Mouse (Mus musculus) hindbrain, embryonic 10.5 days (tissue): ENCODE data around the gene Olfml3. TPM values are rescaled to one million over a fixed set of nuclear protein-coding genes. Genes with fewer than 3 reads are reported as not detected.

Source experiments
- DNase-seq: peaks from one replicate; pipeline ENCODE4 v3.0.0-alpha.2; 2017; ENCODE audit warnings: low spot score
- H3K27ac ChIP-seq: fragments of 300-500 bp; sonication (generic); 2 replicates; pipeline ENCODE4 v1.5.1; 2016; ENCODE audit warnings: mild to moderate bottlenecking, moderate library complexity
- H3K27me3 ChIP-seq: fragments of 300-500 bp; sonication (generic); 2 replicates; pipeline ENCODE4 v1.6.1; 2016; ENCODE audit warnings: mild to moderate bottlenecking; ENCODE audit not compliant: poor library complexity, insufficient read depth, severe bottlenecking
- H3K36me3 ChIP-seq: fragments of 300-500 bp; sonication (generic); 2 replicates; pipeline ENCODE4 v1.6.1; 2016; ENCODE audit warnings: mild to moderate bottlenecking, moderate library complexity
- H3K4me1 ChIP-seq: fragments of 300-500 bp; sonication (generic); replicated peaks from 2 replicates; pipeline ENCODE4 v1.6.1; 2016; ENCODE audit warnings: mild to moderate bottlenecking
- H3K4me3 ChIP-seq: fragments of 300-500 bp; sonication (generic); 2 replicates; pipeline ENCODE4 v1.5.1; 2016; ENCODE audit warnings: mild to moderate bottlenecking, moderate library complexity
- H3K9me3 ChIP-seq: fragments of 300-500 bp; sonication (generic); 2 replicates; pipeline ENCODE4 v1.6.1; 2016; ENCODE audit warnings: mild to moderate bottlenecking, moderate library complexity
- WGBS: fragments of 180-500 bp; shearing (Covaris S2); methylation state at CpG from one replicate; pipeline ENCODE4 v1.1.7; 2016; 5-methylcytosine and 5-hydroxymethylcytosine counted together
- polyA plus RNA-seq: library from polyadenylated mRNA; unstranded; fragments of >200 nt; fragmentation: Nextera tagmentation; extraction: Ambion mirVana; gene quantifications from 2 replicates; pipeline ENCODE4 v1.2.1, GENCODE M21; 2016

The Olfml3 gene
- polyA plus RNA-seq, 1 experiment from 2014 or later, result 10.6 TPM

DNA sequence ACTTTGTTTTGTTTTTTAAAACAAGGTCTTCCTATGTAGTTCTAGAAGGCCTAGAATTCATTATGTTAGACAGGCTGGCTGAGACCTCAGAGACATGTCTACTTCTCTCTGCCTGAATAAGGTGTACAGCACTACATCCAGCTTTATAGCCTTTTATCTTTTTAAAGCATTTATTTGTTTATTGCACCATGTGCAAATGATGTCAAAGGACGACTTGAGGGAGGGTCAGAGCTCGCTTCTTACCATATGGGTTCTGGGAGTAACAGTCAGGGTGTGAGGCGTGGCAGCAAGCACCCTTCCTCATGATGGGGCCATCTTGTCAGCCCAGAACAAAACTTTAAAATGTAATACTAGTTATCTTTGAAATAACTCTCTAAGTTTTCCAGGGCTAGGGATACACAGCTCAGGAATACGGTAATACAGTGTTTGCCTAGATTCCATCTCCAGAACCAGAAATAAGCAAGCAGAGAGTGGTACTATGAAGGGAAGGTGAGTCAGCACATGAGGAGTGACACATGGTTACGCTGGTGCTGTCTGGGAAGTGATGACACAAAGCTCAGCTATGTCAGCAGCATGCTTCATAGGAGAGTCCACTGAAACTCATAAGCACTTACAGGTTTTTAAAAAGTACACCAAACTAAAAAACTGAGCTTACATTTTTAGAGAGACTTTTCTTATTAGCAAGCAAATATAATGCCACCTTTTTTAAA is 21.6 kb upstream of the Olfml3 start:
- H3K36me3 ChIP-seq, result peaks cover 85% of the 10 kb centered on the region
- DNase-seq, result no peak
- H3K27me3 ChIP-seq, result no peaks in the 10 kb centered on the region
- H3K4me3 ChIP-seq, result no peak overlapping the region
- no peaks in the 10 kb centered on the region for H3K4me1 ChIP-seq
- WGBS, result 91% methylated on average over 5 of the region's 5 CpGs
- no peaks in the 10 kb centered on the region for H3K9me3 ChIP-seq
- no peak overlapping the region for H3K27ac ChIP-seq

DNA sequence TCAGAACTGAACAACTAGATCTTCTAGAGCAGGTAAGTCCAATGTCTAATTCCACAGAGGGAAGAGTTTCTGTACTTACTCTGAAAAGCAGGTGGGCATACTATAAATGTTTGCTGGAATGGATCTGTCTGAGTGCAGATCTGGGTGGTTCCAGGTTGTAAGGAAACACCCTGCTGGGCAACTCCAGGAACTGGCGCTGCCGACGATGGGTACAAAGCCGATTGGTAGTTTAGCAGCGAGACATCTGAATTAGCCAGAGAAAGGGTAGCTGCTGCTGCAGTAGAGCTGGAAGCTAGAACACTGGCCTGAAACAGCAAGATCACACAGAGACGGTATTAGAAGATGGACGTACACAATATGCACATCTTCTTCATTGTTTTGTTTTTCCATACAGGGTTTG is 20.7 kb upstream of the Olfml3 start:
- Histone ChIP-seq H3K27ac (no peak overlapping the region), H3K9me3 (no peaks in the 10 kb centered on the region), H3K27me3 (no peaks in the 10 kb centered on the region), H3K4me1 (no peaks in the 10 kb centered on the region), H3K36me3 (peaks cover 85% of the 10 kb centered on the region), H3K4me3 (no peak overlapping the region)
- 87% methylated on average over 7 of the region's 7 CpGs for WGBS
- DNase-seq, result no peak

GRCm38 (mm10) chr3:103756920-103757319 is 19.1 kb upstream of the Olfml3 start:
- H3K4me3 ChIP-seq, result no peak overlapping the region
- no peaks in the 10 kb centered on the region for H3K27me3 ChIP-seq
- no peaks in the 10 kb centered on the region for H3K4me1 ChIP-seq
- H3K36me3 ChIP-seq, result peaks cover 85% of the 10 kb centered on the region
- WGBS, result 97% methylated on average over 2 of the region's 2 CpGs
- H3K27ac ChIP-seq, result no peak overlapping the region
- no peak for DNase-seq
- H3K9me3 ChIP-seq, result no peaks in the 10 kb centered on the region

DNA sequence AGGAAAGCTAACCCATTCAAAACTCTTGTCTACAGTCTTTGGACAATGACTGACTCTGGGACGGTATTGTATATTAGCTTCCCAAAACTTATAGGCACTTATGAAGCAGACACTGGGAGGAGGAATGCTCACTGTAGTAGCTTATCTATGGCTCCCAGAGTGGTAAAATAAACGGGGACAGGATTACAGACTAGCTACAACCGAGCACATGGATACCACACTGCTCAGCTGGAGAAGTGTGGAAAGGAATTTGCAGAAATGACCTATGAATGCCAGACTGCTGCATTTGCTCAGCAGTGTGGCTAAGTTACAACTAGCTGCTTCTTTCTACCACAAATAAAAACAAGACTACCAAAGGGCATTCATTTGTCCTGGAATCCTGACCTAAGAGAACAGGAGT is 17.6 kb upstream of the Olfml3 start:
- no peak overlapping the region for H3K27ac ChIP-seq
- peaks cover 83% of the 10 kb centered on the region for H3K36me3 ChIP-seq
- no peaks in the 10 kb centered on the region for H3K9me3 ChIP-seq
- no peak overlapping the region for H3K4me3 ChIP-seq
- no peaks in the 10 kb centered on the region for H3K4me1 ChIP-seq
- 79% methylated on average over 3 of the region's 3 CpGs for WGBS
- H3K27me3 ChIP-seq, result no peaks in the 10 kb centered on the region
- no peak for DNase-seq

- Histone ChIP-seq H3K27ac (no peak overlapping the region), H3K27me3 (no peaks in the 10 kb centered on the region), H3K4me1 (no peaks in the 10 kb centered on the region), H3K4me3 (no peak overlapping the region), H3K36me3 (peaks cover 83% of the 10 kb centered on the region), H3K9me3 (no peaks in the 10 kb centered on the region)
- WGBS, result 92% methylated on average over 2 of the region's 2 CpGs
- DNase-seq, result no peak
Observed at GRCm38 (mm10) chr3:103751558-103751957, 13.8 kb upstream of the Olfml3 start.

DNA sequence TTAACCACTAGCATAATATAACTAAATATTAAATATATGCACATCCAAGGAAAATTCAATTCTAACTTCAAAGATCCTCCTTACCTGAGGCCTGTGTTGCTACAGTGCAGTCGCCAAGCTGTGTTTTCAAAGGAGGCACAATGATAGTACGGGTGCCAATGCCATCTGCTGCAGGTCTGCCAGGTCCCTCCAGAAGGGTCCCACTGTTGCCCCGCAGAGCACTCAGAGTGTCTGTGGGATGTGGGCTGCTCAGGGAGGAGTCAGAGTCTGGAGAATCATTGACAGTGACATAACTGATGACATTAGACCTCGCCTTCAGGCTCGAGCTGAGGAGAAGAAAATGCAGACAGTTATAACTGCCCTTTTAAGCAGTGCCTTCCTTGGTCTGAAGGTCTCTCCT is 8.9 kb upstream of the Olfml3 start:
- DNase-seq, result no peak
- WGBS, result 86% methylated on average over 5 of the region's 5 CpGs
- no peaks in the 10 kb centered on the region for H3K9me3 ChIP-seq

DNA sequence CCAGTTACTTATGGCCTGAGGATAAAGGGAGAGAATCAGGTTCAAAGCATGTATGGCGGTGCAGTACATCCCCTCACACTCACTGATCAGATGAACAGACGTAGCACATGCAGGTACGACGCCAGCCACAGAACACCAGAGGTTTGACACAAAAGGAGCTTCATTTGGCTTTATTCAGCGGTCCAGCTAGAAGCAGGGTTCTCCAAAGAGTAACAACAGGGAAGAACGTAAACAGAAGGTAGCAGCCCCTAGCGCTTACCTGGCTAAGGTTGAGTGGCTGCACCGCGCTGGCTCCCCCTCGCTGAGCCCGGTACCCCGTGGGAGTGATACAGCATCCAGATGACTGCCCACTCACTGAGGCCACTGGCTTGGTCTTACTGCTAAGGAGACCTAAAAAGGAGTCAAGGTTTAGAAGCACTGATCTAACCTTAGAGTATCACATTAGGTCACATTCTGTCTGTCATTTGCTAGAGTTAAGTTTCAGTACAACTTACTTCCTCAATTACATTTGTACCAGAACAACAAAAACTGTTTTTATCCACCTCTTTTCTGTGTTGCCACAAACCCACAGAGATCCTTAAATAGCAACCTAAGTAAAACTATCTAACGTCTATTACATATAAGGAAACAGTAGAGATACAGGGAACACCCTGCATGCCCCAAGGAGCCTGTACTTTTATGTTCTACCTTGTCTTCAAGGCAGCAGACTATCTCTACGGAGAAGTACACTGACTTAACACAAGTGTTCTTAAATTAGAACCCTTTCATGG is 7.4 kb upstream of the Olfml3 start:
- Histone ChIP-seq H3K27me3 (no peaks in the 10 kb centered on the region), H3K9me3 (no peaks in the 10 kb centered on the region), H3K36me3 (peaks cover 82% of the 10 kb centered on the region), H3K27ac (no peak overlapping the region), H3K4me3 (no peak overlapping the region), H3K4me1 (peaks cover 8% of the 10 kb centered on the region)
- 93% methylated on average over 14 of the region's 14 CpGs for WGBS
- DNase-seq, result no peak

More for the DNA sequence above, 8.9 kb upstream of the Olfml3 start:
- Histone ChIP-seq H3K4me3 (no peak overlapping the region), H3K27me3 (no peaks in the 10 kb centered on the region), H3K4me1 (no peaks in the 10 kb centered on the region), H3K27ac (no peak overlapping the region), H3K36me3 (peaks cover 94% of the 10 kb centered on the region)

- no peak for DNase-seq
- peaks cover 62% of the 10 kb centered on the region for H3K36me3 ChIP-seq
- H3K4me3 ChIP-seq, result no peak overlapping the region
- WGBS, result 91% methylated on average over 6 of the region's 6 CpGs
- H3K27me3 ChIP-seq, result no peaks in the 10 kb centered on the region
- H3K27ac ChIP-seq, result no peak overlapping the region
- H3K4me1 ChIP-seq, result peaks cover 18% of the 10 kb centered on the region
- H3K9me3 ChIP-seq, result no peaks in the 10 kb centered on the region
Observed at GRCm38 (mm10) chr3:103743208-103743607, 5.4 kb upstream of the Olfml3 start.

DNA sequence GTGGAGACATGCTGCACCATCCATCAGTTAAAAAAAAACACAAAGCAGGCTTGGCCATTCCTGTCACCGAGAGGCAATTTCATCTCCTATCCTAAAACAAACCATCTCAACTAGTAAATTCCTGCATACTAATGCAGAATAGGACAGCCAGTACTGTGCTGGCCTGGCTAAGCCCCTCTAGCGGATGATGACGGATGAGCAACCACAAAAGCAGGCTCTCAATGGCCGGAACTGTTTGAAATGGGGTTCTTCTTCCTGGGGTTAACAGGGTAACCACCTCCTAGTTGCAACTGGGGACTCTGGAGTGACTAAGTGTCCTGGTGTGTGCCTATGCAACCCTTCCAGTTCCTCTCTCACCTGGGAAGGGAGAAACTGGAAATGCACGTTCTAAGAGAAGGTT is 2.5 kb upstream of the Olfml3 start:
- 31% methylated on average over 5 of the region's 5 CpGs for WGBS
- H3K27me3 ChIP-seq, result no peaks in the 10 kb centered on the region
- peak; percentile 29 for DNase-seq
- H3K4me1 ChIP-seq, result peaks cover 47% of the 10 kb centered on the region
- no peaks in the 10 kb centered on the region for H3K9me3 ChIP-seq
- H3K27ac ChIP-seq, result peak overlapping the region; percentile 50; the same call in 1 of the 2 replicates
- no peak overlapping the region for H3K4me3 ChIP-seq
- peaks cover 37% of the 10 kb centered on the region for H3K36me3 ChIP-seq

GRCm38 (mm10) chr3:103739329-103739728 is 1.5 kb upstream of the Olfml3 start, which contains the start of gene Gm10964:
TSS of gene Gm10964 (plus strand) at chr3:103739366.
- H3K27me3 ChIP-seq, result no peaks in the 10 kb centered on the region
- peaks cover 26% of the 10 kb centered on the region for H3K36me3 ChIP-seq
- DNase-seq, result no peak
- H3K4me1 ChIP-seq, result peaks cover 57% of the 10 kb centered on the region
- peak within 1 kb of the TSS; percentile 88 for H3K27ac ChIP-seq
- H3K4me3 ChIP-seq, result peak within 1 kb of the TSS; percentile 43
- WGBS, result 92% methylated on average over 1 of the region's 1 CpGs
- H3K9me3 ChIP-seq, result no peaks in the 10 kb centered on the region

- DNase-seq, result peak; percentile 20
- H3K27me3 ChIP-seq, result no peaks in the 10 kb centered on the region
- H3K4me3 ChIP-seq, result peak overlapping the region; percentile 43
- H3K4me1 ChIP-seq, result peaks cover 76% of the 10 kb centered on the region
- peaks cover 9% of the 10 kb centered on the region for H3K36me3 ChIP-seq
- peak overlapping the region; percentile 88 for H3K27ac ChIP-seq
- no peaks in the 10 kb centered on the region for H3K9me3 ChIP-seq
- 61% methylated on average over 16 of the region's 16 CpGs for WGBS
Observed at GRCm38 (mm10) chr3:103737061-103737754, 593 bp downstream of the Olfml3 start.

- WGBS, result 64% methylated on average over 28 of the region's 28 CpGs
- Histone ChIP-seq H3K27me3 (no peaks in the 10 kb centered on the region), H3K9me3 (no peaks in the 10 kb centered on the region), H3K4me1 (peaks cover 80% of the 10 kb centered on the region), H3K27ac (peak overlapping the region; percentile 88), H3K36me3 (peaks cover 11% of the 10 kb centered on the region; the same call in 1 of the 2 replicates), H3K4me3 (peak overlapping the region; percentile 43; the same call in 1 of the 2 replicates)
- DNase-seq, result peak; percentile 20
Observed at GRCm38 (mm10) chr3:103735776-103736600, 1.8 kb downstream of the Olfml3 start.
